Mouse (Mus musculus) forebrain, embryonic 14.5 days (tissue): ENCODE measurements around the gene Pts. TPM values are rescaled to one million over a fixed set of nuclear protein-coding genes. Genes with fewer than 3 reads are reported as not detected.

Source experiments
- ATAC-seq: fragments of 200-750 bp; cut with Nextera tagmentation; 2 replicates; pipeline ENCODE4 v1.8.0; 2017; ENCODE audit warnings: mild to moderate bottlenecking, moderate library complexity
- DNase-seq: peaks from one replicate; pipeline ENCODE4 v3.0.0-alpha.2; 2015; ENCODE audit warnings: low spot score
- H3K27ac ChIP-seq: fragments of 300-500 bp; sonication (generic); 2 replicates; pipeline ENCODE4 v1.5.1; 2014; ENCODE audit warnings: low read depth, mild to moderate bottlenecking, control low read depth, low read length, moderate library complexity
- H3K27me3 ChIP-seq: fragments of 300-500 bp; sonication (generic); replicated peaks from 2 replicates; pipeline ENCODE4 v1.6.1; 2014; ENCODE audit warnings: low read length, control low read depth, mixed read lengths; ENCODE audit not compliant: control insufficient read depth, insufficient read depth
- H3K36me3 ChIP-seq: fragments of 300-500 bp; sonication (generic); 2 replicates; pipeline ENCODE4 v1.6.1; 2014; ENCODE audit warnings: low read length, control low read depth; ENCODE audit not compliant: control insufficient read depth, insufficient read depth
- H3K4me1 ChIP-seq: fragments of 300-500 bp; sonication (generic); 2 replicates; pipeline ENCODE4 v1.6.1; 2014; ENCODE audit warnings: antibody characterized with exemption, low read length, control low read depth; ENCODE audit not compliant: control insufficient read depth, insufficient read depth
- H3K4me2 ChIP-seq: fragments of 300-500 bp; sonication (generic); 2 replicates; pipeline ENCODE4 v1.6.1; 2014; ENCODE audit warnings: mild to moderate bottlenecking, control low read depth, low read length
- H3K4me3 ChIP-seq: fragments of 300-500 bp; sonication (generic); 2 replicates; pipeline ENCODE4 v1.5.1; 2014; ENCODE audit warnings: low read depth, low read length, control low read depth
- H3K9ac ChIP-seq: fragments of 300-500 bp; sonication (generic); 2 replicates; pipeline ENCODE4 v1.6.1; 2014; ENCODE audit warnings: mild to moderate bottlenecking, low read length, control low read depth, moderate library complexity
- H3K9me3 ChIP-seq: fragments of 300-500 bp; sonication (generic); replicated peaks from 2 replicates; pipeline ENCODE4 v1.6.1; 2016; ENCODE audit warnings: low read length, control low read depth, mixed read lengths; ENCODE audit not compliant: control insufficient read depth
- WGBS: fragments of 180-500 bp; shearing (Covaris S2); extraction: QIAGEN DNeasy Blood & Tissue Kit; methylation state at CpG from one replicate; pipeline ENCODE4 v1.1.7; 2014; 5-methylcytosine and 5-hydroxymethylcytosine counted together
- polyA plus RNA-seq: library from polyadenylated mRNA; unstranded; fragments of >200 nt; fragmentation: Nextera tagmentation; extraction: Ambion mirVana; gene quantifications from 2 replicates; pipeline ENCODE4 v1.2.1, GENCODE M21; 2014

Gene Pts
- polyA plus RNA-seq, 1 experiment from 2014 or later = 94.5 TPM

DNA sequence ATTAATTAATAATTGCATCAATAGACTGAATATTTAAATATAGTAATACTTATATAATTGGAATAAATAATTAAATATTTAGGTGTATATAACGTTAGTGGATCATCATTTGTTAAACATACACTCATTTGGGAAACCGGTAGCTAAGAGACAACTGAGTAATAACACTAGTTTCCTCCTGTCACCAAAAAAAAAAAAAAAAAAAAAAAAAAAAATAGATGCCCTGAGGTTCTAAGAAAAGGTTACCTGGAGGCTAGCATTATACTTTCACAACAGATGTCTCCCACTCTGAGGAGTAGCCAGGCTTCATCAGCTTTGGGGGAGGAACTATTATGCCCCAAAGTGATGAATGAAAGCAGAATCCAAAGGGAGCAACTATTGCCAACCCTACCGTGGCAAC, 28.7 kb downstream of the Pts start:
- no peak overlapping the region for H3K9ac ChIP-seq
- H3K4me2 ChIP-seq = no peak overlapping the region
- no peak for ATAC-seq
- 89% methylated on average over 3 of the region's 3 CpGs for WGBS
- no peaks in the 10 kb centered on the region for H3K9me3 ChIP-seq
- no peak overlapping the region for H3K27ac ChIP-seq
- H3K4me1 ChIP-seq = peaks cover 5% of the 10 kb centered on the region; the same call in 1 of the 2 replicates
- no peak overlapping the region for H3K4me3 ChIP-seq
- no peaks in the 10 kb centered on the region for H3K27me3 ChIP-seq
- H3K36me3 ChIP-seq = no peaks in the 10 kb centered on the region
- DNase-seq = no peak

DNA sequence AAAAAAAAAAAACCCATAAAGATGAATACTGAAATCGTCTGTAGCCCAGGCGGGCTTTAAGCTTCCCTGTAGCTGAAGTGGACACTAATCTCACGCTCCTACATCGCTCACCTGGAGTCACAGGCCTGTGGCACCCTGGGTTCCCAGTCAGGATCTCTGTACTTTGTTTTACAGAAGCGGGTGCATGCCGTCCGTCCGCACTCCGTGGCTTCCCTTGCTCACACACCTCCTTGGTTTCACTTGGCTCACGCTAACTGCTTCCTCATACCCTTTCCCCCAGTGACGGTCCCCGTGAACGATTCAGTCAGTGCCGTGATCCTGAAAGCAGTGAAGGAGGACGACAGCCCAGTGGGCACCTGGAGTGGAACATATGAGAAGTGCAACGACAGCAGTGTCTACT, 29.7 kb downstream of the Pts start:
- peaks cover 5% of the 10 kb centered on the region; the same call in 1 of the 2 replicates for H3K4me1 ChIP-seq
- H3K36me3 ChIP-seq = no peaks in the 10 kb centered on the region
- H3K4me2 ChIP-seq = no peak overlapping the region
- no peak overlapping the region for H3K4me3 ChIP-seq
- H3K27ac ChIP-seq = no peak overlapping the region
- H3K9me3 ChIP-seq = no peaks in the 10 kb centered on the region
- 84% methylated on average over 16 of the region's 16 CpGs for WGBS
- DNase-seq = no peak
- no peak overlapping the region for H3K9ac ChIP-seq
- H3K27me3 ChIP-seq = no peaks in the 10 kb centered on the region
- ATAC-seq = no peak

DNA sequence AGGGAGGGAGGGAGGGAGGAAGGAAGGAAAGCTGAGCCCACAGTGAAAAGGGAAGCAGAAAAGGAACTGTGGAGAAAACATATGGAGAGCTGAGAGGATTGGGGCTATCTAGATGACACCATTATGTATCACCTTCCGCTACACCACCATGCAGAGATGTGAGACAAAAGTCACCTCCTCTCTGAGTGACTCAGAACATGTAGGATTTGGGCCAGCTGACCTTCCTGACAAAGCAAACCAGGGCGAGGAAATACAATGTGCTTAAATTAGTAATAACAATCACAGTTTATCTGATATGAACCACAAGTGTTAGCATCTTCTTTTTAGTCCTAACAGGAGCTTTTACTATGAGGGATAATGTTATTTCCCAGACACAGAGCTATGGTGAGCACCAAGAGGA, 31.0 kb downstream of the Pts start:
- DNase-seq (no peak), ATAC-seq (no peak)
- Histone ChIP-seq H3K4me1 (peaks cover 5% of the 10 kb centered on the region; the same call in 1 of the 2 replicates), H3K4me2 (no peak overlapping the region), H3K4me3 (no peak overlapping the region), H3K27ac (no peak overlapping the region), H3K36me3 (no peaks in the 10 kb centered on the region), H3K27me3 (no peaks in the 10 kb centered on the region), H3K9me3 (no peaks in the 10 kb centered on the region), H3K9ac (no peak overlapping the region)
- 93% methylated on average over 2 of the region's 2 CpGs for WGBS

DNA sequence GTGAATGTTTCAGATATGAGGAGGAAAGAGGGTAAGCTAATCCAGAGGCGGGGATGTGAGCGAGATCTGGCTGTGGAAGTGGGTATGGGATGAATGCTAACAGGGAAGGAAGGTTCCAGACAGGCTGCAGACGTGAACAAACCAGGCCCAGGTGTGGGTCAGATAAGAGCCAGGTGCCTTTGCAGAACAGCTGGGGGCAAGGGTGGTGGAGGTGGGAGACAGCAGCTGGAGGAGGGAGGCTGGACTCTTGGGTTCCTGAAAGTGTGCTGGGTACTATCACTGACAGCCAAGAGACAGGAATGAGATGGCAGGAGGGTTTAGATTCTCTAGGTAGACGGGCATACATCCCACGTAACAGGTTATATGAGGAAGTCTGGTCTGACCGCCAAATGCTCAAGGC, 31.4 kb downstream of the Pts start:
- no peak overlapping the region for H3K4me2 ChIP-seq
- no peaks in the 10 kb centered on the region for H3K9me3 ChIP-seq
- H3K4me1 ChIP-seq = peaks cover 5% of the 10 kb centered on the region; the same call in 1 of the 2 replicates
- DNase-seq (no peak), ATAC-seq (no peak)
- no peaks in the 10 kb centered on the region for H3K27me3 ChIP-seq
- H3K4me3 ChIP-seq = no peak overlapping the region
- 73% methylated on average over 6 of the region's 6 CpGs for WGBS
- H3K9ac ChIP-seq = no peak overlapping the region
- H3K36me3 ChIP-seq = no peaks in the 10 kb centered on the region
- H3K27ac ChIP-seq = no peak overlapping the region

DNA sequence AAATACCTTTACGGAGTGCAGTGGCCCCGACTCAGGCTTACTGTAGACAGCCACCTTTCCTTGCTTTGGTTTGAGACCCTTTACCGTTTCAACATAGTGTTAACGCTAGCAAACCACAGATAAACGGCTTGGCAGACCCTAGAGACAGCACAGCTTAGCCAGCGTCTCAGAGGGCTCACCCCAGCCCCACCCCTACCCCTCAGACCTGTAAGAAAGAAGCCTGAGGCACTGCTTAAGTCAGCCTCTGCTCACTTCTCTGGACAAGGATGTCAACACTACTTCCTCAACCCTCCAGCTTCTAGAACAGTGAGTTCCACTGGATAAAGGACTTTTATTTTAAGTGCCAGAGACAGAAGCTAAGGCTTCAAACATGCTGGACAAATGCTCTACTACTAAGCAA, 32.0 kb downstream of the Pts start:
- Histone ChIP-seq H3K27ac (no peak overlapping the region), H3K4me2 (no peak overlapping the region), H3K9ac (no peak overlapping the region), H3K36me3 (no peaks in the 10 kb centered on the region), H3K9me3 (no peaks in the 10 kb centered on the region), H3K4me1 (peaks cover 5% of the 10 kb centered on the region; the same call in 1 of the 2 replicates), H3K4me3 (no peak overlapping the region), H3K27me3 (no peaks in the 10 kb centered on the region)
- WGBS = 14% methylated on average over 6 of the region's 6 CpGs
- DNase-seq (no peak), ATAC-seq (no peak)

DNA sequence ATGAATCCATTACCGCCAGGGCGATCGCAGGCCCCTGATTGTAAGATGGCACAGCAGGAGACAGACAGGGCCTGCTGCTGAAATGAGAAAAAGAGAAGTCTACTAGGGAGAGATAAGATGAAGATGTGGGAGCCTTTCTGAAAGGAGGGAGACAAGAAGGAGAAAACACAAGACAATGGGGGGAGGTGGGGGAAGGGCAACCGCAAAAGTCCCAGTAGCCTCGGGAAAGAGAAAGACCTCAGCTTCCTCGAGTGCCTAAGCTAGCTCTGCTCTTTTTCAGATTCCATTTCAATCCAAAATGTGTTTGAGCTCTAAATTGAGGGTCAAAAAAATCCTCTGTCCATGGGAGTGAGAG, 32.4 kb downstream of the Pts start:
- DNase-seq (no peak), ATAC-seq (no peak)
- Histone ChIP-seq H3K27me3 (no peaks in the 10 kb centered on the region), H3K9me3 (no peaks in the 10 kb centered on the region), H3K9ac (no peak overlapping the region), H3K36me3 (no peaks in the 10 kb centered on the region), H3K4me1 (peaks cover 5% of the 10 kb centered on the region; the same call in 1 of the 2 replicates), H3K4me3 (no peak overlapping the region), H3K4me2 (no peak overlapping the region), H3K27ac (no peak overlapping the region)
- WGBS = 26% methylated on average over 6 of the region's 6 CpGs

DNA sequence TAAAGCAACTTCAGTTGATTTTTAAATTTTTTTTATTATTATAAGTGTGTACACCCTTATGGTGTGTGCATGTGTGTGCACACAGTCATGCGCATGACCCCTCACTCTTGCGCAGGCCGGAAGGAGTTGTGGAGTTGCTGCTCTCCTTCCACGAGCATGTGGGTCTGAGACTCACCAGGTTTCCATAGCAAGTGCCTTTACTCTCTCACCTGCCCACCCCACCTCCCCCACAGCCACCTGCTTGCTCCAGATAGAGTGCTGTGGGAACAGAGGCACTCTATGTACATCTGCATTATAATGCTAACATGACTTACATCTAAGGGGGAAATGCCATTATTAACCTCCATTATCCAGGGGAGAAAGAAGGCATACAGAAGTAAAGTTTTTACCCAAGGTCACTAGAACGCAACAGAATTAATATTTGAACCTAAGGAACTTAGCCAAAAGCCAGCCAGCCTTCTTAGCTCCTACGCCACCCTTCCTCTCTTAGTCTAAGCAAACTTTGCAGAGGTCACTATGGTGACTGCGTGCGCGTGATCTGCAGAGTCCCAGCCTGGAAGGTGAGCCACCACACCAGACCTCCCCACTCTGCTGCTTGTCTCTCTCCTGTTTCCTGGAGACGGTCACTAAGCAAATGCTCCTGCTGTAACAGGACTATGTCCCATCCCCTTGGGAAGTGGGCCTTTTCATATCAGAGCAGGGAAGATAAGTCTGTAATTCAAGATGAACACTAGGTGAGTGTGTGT, 32.9 kb downstream of the Pts start:
- DNase-seq (peak; percentile 2), ATAC-seq (no peak)
- Histone ChIP-seq H3K27me3 (no peaks in the 10 kb centered on the region), H3K9me3 (no peaks in the 10 kb centered on the region), H3K4me1 (0 out of 2 replicates have a peak, but pooled peaks cover 3% of the 10 kb centered on the region), H3K4me3 (no peak overlapping the region), H3K9ac (no peak overlapping the region), H3K36me3 (no peaks in the 10 kb centered on the region), H3K4me2 (no peak overlapping the region), H3K27ac (no peak overlapping the region)
- 74% methylated on average over 10 of the region's 10 CpGs for WGBS

DNA sequence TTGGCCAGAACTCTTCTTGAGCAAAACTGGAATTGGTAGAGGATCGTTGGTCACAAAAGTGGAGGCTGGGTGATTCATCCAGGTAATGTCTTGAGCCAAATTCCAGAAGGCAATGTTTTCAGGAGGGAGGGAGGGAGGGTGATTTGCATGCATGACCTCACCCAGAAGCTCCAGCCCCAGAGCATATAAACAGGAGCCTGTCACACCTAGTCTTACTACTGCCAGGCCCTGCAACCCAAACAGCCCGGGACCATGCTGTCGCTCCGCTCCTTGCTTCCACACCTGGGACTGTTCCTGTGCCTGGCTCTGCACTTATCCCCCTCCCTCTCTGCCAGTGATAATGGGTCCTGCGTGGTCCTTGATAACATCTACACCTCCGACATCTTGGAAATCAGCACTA, 34.2 kb downstream of the Pts start, which contains the start of gene Plet1:
Plet1 (plus strand) TSS at position 215 of the 400 bp plus-strand sequence.
- Histone ChIP-seq H3K4me2 (no peak within 1 kb of the TSS), H3K9ac (no peak within 1 kb of the TSS), H3K4me3 (no peak within 1 kb of the TSS), H3K27ac (no peak within 1 kb of the TSS), H3K27me3 (no peaks in the 10 kb centered on the region), H3K4me1 (0 out of 2 replicates have a peak, but pooled peaks cover 3% of the 10 kb centered on the region), H3K9me3 (no peaks in the 10 kb centered on the region), H3K36me3 (no peaks in the 10 kb centered on the region)
- 86% methylated on average over 6 of the region's 6 CpGs for WGBS
- ATAC-seq (no peak), DNase-seq (no peak)

DNA sequence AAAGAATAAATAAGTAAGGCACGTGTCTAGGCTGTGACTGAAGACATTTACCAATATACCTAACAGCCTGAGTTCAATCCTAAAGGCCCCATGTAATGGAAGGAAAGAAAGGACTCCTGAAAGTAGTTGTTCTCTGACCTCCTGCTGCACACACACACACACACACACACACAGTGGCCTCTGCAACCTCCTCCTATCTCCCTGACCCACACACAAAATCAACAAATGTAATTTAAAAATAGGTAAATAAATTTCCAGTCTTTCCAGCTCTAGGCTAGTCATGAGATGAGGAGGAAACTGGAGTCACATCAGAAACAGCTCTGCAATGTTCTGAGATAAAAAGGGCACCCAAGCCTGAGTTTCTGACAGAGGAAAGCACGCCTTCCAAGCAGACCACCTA, 34.7 kb downstream of the Pts start:
- 72% methylated on average over 2 of the region's 2 CpGs for WGBS
- ATAC-seq = no peak
- H3K9me3 ChIP-seq = no peaks in the 10 kb centered on the region

More for the DNA sequence above, 34.7 kb downstream of the Pts start:
- H3K27me3 ChIP-seq = no peaks in the 10 kb centered on the region
- H3K4me3 ChIP-seq = no peak overlapping the region
- no peaks in the 10 kb centered on the region for H3K36me3 ChIP-seq
- 0 out of 2 replicates have a peak, but pooled peaks cover 3% of the 10 kb centered on the region for H3K4me1 ChIP-seq
- no peak for DNase-seq
- no peak overlapping the region for H3K4me2 ChIP-seq
- H3K27ac ChIP-seq = no peak overlapping the region
- no peak overlapping the region for H3K9ac ChIP-seq
